Mouse (Mus musculus) liver, embryonic 13.5 days (tissue): ENCODE results near the gene Trdn. TPM values are rescaled to one million over a fixed set of nuclear protein-coding genes. Genes with fewer than 3 reads are reported as not detected.

Experiments used
- ATAC-seq: fragments of 200-750 bp; cut with Nextera tagmentation; 2 replicates; pipeline ENCODE4 v1.8.0; 2017; ENCODE audit warnings: low read depth, mild to moderate bottlenecking, moderate number of reproducible peaks, moderate library complexity
- DNase-seq: peaks from one replicate; pipeline ENCODE4 v3.0.0; 2022
- H3K27ac ChIP-seq: fragments of 300-500 bp; sonication (generic); 2 replicates; pipeline ENCODE4 v1.5.1; 2015; ENCODE audit warnings: moderate library complexity, mild to moderate bottlenecking, inconsistent platforms
- H3K27me3 ChIP-seq: fragments of 300-500 bp; sonication (generic); 2 replicates; pipeline ENCODE4 v1.6.1; 2015; ENCODE audit warnings: mild to moderate bottlenecking, inconsistent platforms
- H3K36me3 ChIP-seq: fragments of 300-500 bp; sonication (generic); 2 replicates; pipeline ENCODE4 v1.6.1; 2015; ENCODE audit warnings: mild to moderate bottlenecking, inconsistent platforms
- H3K4me1 ChIP-seq: fragments of 300-500 bp; sonication (generic); replicated peaks from 2 replicates; pipeline ENCODE4 v1.6.1; 2015; ENCODE audit warnings: inconsistent platforms
- H3K4me2 ChIP-seq: fragments of 300-500 bp; sonication (generic); 2 replicates; pipeline ENCODE4 v1.6.1; 2015; ENCODE audit warnings: inconsistent platforms, mild to moderate bottlenecking, moderate library complexity
- H3K4me3 ChIP-seq: fragments of 300-500 bp; sonication (generic); replicated peaks from 2 replicates; pipeline ENCODE4 v1.5.1; 2015; ENCODE audit warnings: mild to moderate bottlenecking, inconsistent platforms
- H3K9ac ChIP-seq: fragments of 300-500 bp; sonication (generic); 2 replicates; pipeline ENCODE4 v1.6.1; 2015; ENCODE audit warnings: mild to moderate bottlenecking, inconsistent platforms
- H3K9me3 ChIP-seq: fragments of 300-500 bp; sonication (generic); replicated peaks from 2 replicates; pipeline ENCODE4 v1.6.1; 2016; ENCODE audit warnings: inconsistent platforms
- WGBS: fragments of 180-500 bp; shearing (Covaris S2); methylation state at CpG from one replicate; pipeline ENCODE4 v1.1.7; 2015; ENCODE audit not compliant: insufficient replicate concordance; 5-methylcytosine and 5-hydroxymethylcytosine counted together
- polyA plus RNA-seq: library from polyadenylated mRNA; unstranded; fragments of >200 nt; fragmentation: Nextera tagmentation; extraction: Ambion mirVana; gene quantifications from 2 replicates; pipeline ENCODE4 v1.2.1, GENCODE M21; 2015

The Trdn gene
- polyA plus RNA-seq, 1 experiment from 2014 or later: 0.20 TPM

- Histone ChIP-seq H3K27ac (no peak overlapping the region), H3K36me3 (no peaks in the 10 kb centered on the region), H3K9me3 (no peaks in the 10 kb centered on the region), H3K9ac (no peak overlapping the region), H3K4me1 (no peaks in the 10 kb centered on the region), H3K4me3 (no peak overlapping the region), H3K27me3 (no peaks in the 10 kb centered on the region), H3K4me2 (no peak overlapping the region)
- 32% methylated on average over 2 of the region's 2 CpGs for whole genome bisulfite sequencing
- DNase-seq (no peak), ATAC-seq (no peak)
These were observed 99.6 kb downstream of the Trdn start for GRCm38 (mm10) chr10:33179731-33180631.

- DNase-seq (no peak), ATAC-seq (no peak)
- no peaks in the 10 kb centered on the region for H3K4me1 ChIP-seq
- no peaks in the 10 kb centered on the region for H3K9me3 ChIP-seq
- H3K4me2 ChIP-seq: no peak overlapping the region
- H3K27me3 ChIP-seq: no peaks in the 10 kb centered on the region
- no peaks in the 10 kb centered on the region for H3K36me3 ChIP-seq
- no peak overlapping the region for H3K27ac ChIP-seq
- 48% methylated on average over 1 of the region's 1 CpGs for WGBS
- no peak overlapping the region for H3K4me3 ChIP-seq
- no peak overlapping the region for H3K9ac ChIP-seq
These were observed 108.7 kb downstream of the Trdn start for GRCm38 (mm10) chr10:33189031-33189430.

- H3K27ac ChIP-seq: no peak overlapping the region
- DNase-seq: no peak
- H3K36me3 ChIP-seq: no peaks in the 10 kb centered on the region
- no peak overlapping the region for H3K4me3 ChIP-seq
- H3K4me2 ChIP-seq: no peak overlapping the region
- no peak overlapping the region for H3K9ac ChIP-seq
- no peaks in the 10 kb centered on the region for H3K27me3 ChIP-seq
- H3K4me1 ChIP-seq: no peaks in the 10 kb centered on the region
- no peak for ATAC-seq
- WGBS: 26% methylated on average over 1 of the region's 1 CpGs
- no peaks in the 10 kb centered on the region for H3K9me3 ChIP-seq
These were observed 115.6 kb downstream of the Trdn start for GRCm38 (mm10) chr10:33195919-33196318.

DNA sequence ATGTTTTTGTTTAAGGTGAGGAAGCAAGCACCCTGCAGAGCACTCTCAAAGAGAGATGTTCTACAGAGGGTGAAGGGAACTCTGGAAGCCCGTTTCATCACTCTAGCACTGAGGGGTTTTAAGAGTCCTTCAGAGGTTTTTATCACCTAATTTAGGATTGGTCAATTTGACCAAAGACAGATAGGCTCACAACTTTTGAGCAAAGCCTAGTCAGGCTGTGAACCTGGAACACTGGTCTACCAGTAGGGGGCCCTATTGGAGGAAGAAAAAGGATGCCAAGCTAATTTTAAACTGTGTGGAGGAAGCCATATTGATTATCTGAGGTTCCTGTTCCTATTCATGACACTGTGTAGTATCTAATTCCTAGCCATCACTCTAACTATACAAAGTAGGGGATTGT, 117.9 kb downstream of the Trdn start:
- no peak for DNase-seq
- ATAC-seq: no peak
- Histone ChIP-seq H3K9me3 (no peaks in the 10 kb centered on the region), H3K9ac (no peak overlapping the region), H3K4me3 (no peak overlapping the region), H3K36me3 (no peaks in the 10 kb centered on the region), H3K4me1 (no peaks in the 10 kb centered on the region), H3K4me2 (no peak overlapping the region), H3K27me3 (no peaks in the 10 kb centered on the region), H3K27ac (no peak overlapping the region)
- 19% methylated on average over 1 of the region's 1 CpGs for WGBS

DNA sequence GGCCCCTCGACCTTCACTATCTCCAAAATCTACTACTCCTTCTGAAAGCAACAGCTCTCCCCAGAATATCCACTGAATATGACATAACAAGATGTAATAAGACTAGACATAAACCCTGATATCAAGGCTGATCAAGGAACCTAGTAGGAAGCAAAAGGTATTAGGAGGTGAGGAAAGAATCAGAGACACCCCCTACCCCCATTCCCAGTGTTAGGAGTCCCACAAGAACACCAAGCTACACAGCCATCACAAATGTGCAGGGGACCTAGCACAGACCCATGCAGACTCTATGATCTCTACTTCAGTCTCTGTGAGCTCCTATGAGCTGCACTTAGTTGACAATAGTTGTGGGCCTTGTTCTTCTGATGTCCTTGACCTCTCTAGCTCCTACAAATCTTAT, 130.1 kb downstream of the Trdn start:
- no peaks in the 10 kb centered on the region for H3K9me3 ChIP-seq
- DNase-seq: no peak
- no peak overlapping the region for H3K9ac ChIP-seq
- WGBS: 41% methylated on average over 1 of the region's 1 CpGs
- no peaks in the 10 kb centered on the region for H3K36me3 ChIP-seq
- no peak overlapping the region for H3K4me2 ChIP-seq
- H3K4me3 ChIP-seq: no peak overlapping the region
- no peak overlapping the region for H3K27ac ChIP-seq
- ATAC-seq: no peak
- H3K27me3 ChIP-seq: no peaks in the 10 kb centered on the region
- no peaks in the 10 kb centered on the region for H3K4me1 ChIP-seq

DNA sequence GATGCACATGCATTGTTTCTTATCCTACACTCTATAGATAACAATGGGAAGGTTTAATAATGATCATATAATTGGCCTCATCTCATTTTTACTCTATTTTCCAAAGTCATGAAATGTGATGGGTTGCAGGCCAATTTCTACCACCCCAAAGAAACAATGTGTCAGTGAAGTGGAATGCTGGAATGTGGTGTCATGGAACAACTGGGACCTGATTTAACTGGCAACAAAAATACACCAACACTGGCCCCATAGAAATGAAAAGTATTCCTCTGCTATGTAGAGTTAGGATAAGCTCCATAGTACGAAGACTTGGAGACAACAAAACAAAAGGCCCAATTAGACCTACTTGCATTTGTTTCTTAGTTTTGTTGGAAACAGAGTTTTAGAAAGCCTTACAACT, 173.6 kb downstream of the Trdn start:
- Histone ChIP-seq H3K27me3 (no peaks in the 10 kb centered on the region), H3K36me3 (no peaks in the 10 kb centered on the region), H3K9me3 (no peaks in the 10 kb centered on the region), H3K9ac (no peak overlapping the region), H3K4me2 (no peak overlapping the region), H3K4me1 (no peaks in the 10 kb centered on the region), H3K27ac (no peak overlapping the region), H3K4me3 (no peak overlapping the region)
- ATAC-seq (no peak), DNase-seq (no peak)
- 70% methylated on average over 1 of the region's 1 CpGs for WGBS

- Histone ChIP-seq H3K36me3 (no peaks in the 10 kb centered on the region), H3K9ac (no peak overlapping the region), H3K9me3 (no peaks in the 10 kb centered on the region), H3K27me3 (no peaks in the 10 kb centered on the region), H3K27ac (no peak overlapping the region), H3K4me3 (no peak overlapping the region), H3K4me1 (no peaks in the 10 kb centered on the region), H3K4me2 (no peak overlapping the region)
- ATAC-seq: no peak
- no peak for DNase-seq
- WGBS: 31% methylated on average over 1 of the region's 1 CpGs
These were observed 175.8 kb downstream of the Trdn start for GRCm38 (mm10) chr10:33256202-33256601.

DNA sequence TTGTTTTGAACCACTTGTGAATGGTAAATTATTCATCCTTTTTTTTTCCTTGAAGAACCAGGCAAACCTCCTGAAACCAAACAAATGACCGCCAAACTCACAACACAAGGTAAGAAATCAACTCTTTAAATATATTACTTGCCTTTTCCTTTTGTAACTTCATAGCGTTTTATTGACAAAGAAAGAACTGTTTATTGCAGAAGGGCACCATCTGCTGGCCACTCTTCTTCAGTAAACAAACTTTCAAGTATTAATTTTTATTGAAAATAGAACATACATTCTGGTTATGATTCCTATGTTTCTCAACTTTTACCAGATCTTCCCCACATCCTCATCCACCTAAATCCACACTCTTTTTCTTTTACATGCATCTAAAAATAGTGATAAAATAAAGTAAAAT, 224.6 kb downstream of the Trdn start:
- H3K27me3 ChIP-seq: no peaks in the 10 kb centered on the region
- no peaks in the 10 kb centered on the region for H3K4me1 ChIP-seq
- ATAC-seq: no peak
- no peaks in the 10 kb centered on the region for H3K36me3 ChIP-seq
- H3K9me3 ChIP-seq: no peaks in the 10 kb centered on the region
- no peak overlapping the region for H3K4me3 ChIP-seq
- no peak overlapping the region for H3K4me2 ChIP-seq
- WGBS: 27% methylated on average over 2 of the region's 2 CpGs
- no peak overlapping the region for H3K9ac ChIP-seq
- no peak for DNase-seq
- no peak overlapping the region for H3K27ac ChIP-seq

DNA sequence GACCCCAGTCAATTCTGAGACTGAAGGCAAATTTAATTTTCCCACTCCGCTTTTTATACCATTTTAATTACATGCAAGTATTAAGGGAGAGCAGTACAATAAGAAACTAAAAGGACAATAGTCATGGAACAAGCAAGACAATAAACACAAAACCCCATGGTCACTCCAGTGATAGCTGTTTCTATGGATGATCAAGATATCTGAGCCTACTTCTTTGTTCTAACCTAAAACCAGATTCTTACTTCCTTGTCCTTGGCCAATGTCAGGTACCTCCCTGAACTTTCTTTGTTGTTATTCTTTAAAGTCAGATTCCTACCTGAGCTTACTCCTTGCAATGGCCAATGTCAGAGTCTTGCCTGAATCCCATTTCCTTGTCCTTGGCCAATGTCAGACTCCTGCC, 272.7 kb downstream of the Trdn start:
- no peaks in the 10 kb centered on the region for H3K4me1 ChIP-seq
- H3K4me2 ChIP-seq: no peak overlapping the region
- no peaks in the 10 kb centered on the region for H3K36me3 ChIP-seq
- H3K27ac ChIP-seq: no peak overlapping the region
- no peak for DNase-seq
- H3K27me3 ChIP-seq: no peaks in the 10 kb centered on the region
- no peaks in the 10 kb centered on the region for H3K9me3 ChIP-seq
- ATAC-seq: no peak
- H3K4me3 ChIP-seq: no peak overlapping the region
- 41% methylated on average over 1 of the region's 1 CpGs for WGBS
- no peak overlapping the region for H3K9ac ChIP-seq

DNA sequence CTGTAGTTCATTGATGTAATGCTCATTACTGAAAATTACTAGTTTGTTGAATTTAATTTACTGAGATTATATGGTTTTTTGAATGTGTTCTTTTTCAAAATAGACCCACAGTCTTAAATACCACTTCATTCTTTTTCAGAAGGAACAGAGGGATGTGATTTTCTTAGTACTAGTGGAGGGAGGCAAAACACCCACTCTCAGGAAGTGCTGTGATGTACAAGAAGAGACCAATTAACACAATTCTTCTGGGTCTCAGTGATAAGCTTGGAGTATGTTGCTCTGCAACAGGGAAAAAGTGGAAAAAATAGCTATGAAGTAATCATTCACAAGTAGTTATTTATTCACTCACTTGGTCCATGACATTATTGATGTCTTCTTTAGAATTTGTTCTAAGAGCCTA, 286.2 kb downstream of the Trdn start:
- H3K4me2 ChIP-seq: no peak overlapping the region
- H3K27me3 ChIP-seq: no peaks in the 10 kb centered on the region
- H3K9ac ChIP-seq: no peak overlapping the region
- H3K36me3 ChIP-seq: no peaks in the 10 kb centered on the region
- ATAC-seq (no peak), DNase-seq (no peak)
- H3K4me3 ChIP-seq: no peak overlapping the region
- no peak overlapping the region for H3K27ac ChIP-seq
- H3K9me3 ChIP-seq: no peaks in the 10 kb centered on the region
- H3K4me1 ChIP-seq: no peaks in the 10 kb centered on the region

- DNase-seq: no peak
- Histone ChIP-seq H3K27me3 (no peaks in the 10 kb centered on the region), H3K36me3 (no peaks in the 10 kb centered on the region), H3K4me2 (no peak overlapping the region), H3K4me1 (no peaks in the 10 kb centered on the region), H3K9ac (no peak overlapping the region), H3K4me3 (no peak overlapping the region), H3K9me3 (no peaks in the 10 kb centered on the region), H3K27ac (no peak overlapping the region)
- no peak for ATAC-seq
- WGBS: 43% methylated on average over 2 of the region's 2 CpGs
These were observed 290.2 kb downstream of the Trdn start for GRCm38 (mm10) chr10:33370534-33370933.

- Histone ChIP-seq H3K4me1 (no peaks in the 10 kb centered on the region), H3K4me2 (no peak overlapping the region), H3K27me3 (no peaks in the 10 kb centered on the region), H3K4me3 (no peak overlapping the region), H3K9ac (no peak overlapping the region), H3K9me3 (no peaks in the 10 kb centered on the region), H3K27ac (no peak overlapping the region), H3K36me3 (no peaks in the 10 kb centered on the region)
- WGBS: 55% methylated on average over 2 of the region's 2 CpGs
- ATAC-seq: no peak
- DNase-seq: no peak
These were observed 295.2 kb downstream of the Trdn start for GRCm38 (mm10) chr10:33375474-33376029.
